Mouse (Mus musculus) fibroblast of lung, adult 2 months (primary cell): Measurements from ENCODE around the gene Kif1a.
"Not testable (repeated sequence)": the region's sequence is repeated elsewhere in the genome, so short reads cannot be mapped to it uniquely, and the experiment has no call there.

Experiments
- DNase-seq: peaks from one replicate; pipeline ENCODE4 v3.0.0-alpha.2; 2011; ENCODE audit warnings: low read depth

Kif1a gene

DNA sequence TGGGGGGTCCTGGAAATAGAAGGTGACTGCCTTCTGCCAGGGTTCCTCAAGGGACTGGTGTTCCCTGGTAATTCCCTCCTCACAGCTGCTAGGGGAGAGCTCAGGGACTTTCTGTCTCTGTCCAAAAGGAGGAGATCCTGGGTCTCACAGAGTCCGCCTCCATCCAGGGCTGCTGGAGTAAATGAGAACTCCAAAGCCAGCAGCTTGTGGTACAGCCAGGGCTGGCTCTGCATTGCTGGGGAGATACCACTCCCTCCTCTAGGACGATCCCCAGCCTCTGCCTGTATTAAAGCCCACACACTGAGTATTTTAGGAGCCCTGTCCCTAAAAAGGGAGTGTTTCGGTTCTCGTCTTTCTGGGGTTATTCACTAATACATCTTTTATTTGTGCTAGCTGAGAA lies 81.1 kb downstream of the Kif1a start:
- DNase-seq, result no peak

DNA sequence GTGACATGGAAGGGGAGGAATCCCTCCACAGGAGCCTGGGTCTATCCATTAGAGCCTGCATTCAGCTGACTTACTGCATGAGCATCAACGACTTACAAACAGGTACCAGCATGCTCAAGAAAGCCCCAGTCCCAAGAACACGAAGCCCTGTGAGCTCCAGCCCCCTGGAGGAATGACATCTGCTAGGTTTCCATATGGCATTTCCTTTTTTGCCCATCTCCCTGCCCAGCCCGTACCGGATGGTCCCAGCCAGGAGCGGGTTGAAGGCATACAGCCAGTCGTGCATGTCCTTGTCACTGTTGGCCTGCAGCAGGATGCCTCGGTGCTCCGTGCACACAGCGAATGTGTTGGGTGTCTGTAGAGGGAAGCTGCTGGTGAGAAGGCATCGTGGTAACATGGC lies 83.0 kb downstream of the Kif1a start:
- DNase-seq, result no peak

DNA sequence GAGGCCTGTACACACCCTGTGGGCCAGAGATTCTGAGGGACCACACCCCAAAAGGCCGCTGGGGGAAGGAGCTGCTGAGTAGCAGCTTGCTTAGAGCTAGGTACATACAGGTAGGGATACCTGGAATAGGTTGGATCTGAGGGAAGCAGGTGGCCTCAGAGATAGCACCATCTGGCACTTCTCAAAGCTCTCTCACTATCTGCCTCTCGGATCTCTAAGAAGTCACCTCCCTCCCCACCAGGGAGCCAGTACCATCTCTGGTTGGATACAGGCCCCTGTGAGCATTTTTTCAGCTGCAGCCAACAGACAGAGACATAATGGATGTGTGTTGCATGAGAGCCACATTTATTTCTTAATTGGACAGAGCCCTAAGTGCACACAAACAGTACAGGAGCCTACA lies 86.6 kb downstream of the Kif1a start:
- DNase-seq, result no peak

DNA sequence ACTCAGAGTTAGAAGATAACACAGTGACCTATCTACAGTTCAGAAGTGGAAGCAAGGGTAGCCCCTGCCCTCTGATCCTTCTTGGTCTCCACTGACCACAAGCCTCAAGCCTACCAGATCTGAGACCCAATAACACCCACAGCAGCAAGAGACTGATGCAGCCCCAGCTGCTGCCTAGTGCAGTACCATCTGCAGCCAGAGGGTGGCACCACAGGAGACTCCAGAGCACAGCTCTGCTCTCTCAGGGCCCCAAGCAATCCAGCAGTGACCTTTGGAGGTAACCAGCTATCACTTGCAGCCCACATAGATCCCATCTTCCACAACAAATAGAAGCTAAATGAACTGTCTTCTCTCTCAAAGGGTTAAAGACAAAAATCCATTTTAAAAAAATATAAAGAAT lies 87.3 kb downstream of the Kif1a start:
- peak; percentile 16 for DNase-seq

DNA sequence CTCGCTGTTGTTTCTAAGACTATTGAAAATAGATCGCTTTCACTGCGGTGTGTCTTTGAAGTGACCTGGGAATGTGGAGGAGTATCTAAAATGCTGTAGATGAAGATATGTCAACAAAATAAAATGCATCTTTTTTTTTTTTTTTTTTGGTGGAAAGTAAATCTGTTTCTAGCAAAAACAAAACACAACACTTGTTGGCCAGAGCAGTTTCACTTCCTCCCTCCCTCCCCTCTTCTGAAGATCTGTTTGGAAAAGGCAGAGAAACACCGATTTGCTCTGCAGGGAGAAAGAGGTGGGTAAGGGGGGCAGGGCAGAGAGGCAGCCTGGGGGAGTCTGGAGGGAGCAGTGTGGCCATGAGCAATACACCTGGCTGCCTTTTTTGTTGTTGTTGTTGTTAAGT lies 88.4 kb downstream of the Kif1a start:
- DNase-seq, result no peak

DNA sequence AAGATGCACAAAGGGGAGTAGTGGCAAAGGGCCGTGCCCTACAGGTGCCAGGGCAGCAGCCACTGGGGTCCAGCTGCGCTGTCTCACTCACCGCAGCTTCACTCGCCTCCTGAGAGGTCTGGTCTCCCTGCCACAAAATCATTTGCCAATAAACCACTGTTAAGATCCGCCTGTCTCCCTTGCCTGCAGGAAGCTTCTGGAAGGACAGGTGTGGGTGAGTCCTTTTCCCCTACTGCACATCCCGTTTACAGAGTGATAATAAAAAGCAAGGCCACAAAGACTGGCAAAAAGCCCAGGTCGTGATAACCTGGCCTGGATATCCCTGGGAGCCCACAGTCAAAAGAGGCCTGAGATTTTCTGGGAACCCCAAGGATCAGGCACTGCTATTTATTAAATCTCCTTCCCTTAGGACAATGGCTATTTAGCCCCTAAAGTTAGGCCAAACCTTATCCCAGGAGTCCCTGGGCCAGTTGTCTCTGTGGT lies 89.6 kb downstream of the Kif1a start:
- DNase-seq, result no peak

DNA sequence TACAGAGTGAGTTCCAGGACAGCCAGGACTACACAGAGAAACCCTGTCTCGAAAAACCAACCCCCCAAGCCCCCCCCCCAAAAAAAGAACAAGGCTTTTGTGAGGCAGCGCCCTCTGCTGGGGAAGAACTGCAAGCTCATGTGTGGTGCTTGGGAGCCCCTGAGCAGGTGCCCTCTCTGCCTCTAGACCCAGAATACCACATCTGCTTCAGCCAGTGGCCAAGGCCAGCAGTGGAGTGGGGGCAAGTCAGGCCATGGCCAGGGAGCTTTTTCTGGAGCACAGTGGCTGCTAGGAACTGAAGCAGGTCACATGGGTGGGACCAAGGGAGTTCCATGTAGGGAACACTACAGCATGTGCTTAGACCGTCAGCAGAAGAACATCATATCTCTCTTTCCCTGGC lies 91.0 kb downstream of the Kif1a start:
- DNase-seq, result no peak

DNA sequence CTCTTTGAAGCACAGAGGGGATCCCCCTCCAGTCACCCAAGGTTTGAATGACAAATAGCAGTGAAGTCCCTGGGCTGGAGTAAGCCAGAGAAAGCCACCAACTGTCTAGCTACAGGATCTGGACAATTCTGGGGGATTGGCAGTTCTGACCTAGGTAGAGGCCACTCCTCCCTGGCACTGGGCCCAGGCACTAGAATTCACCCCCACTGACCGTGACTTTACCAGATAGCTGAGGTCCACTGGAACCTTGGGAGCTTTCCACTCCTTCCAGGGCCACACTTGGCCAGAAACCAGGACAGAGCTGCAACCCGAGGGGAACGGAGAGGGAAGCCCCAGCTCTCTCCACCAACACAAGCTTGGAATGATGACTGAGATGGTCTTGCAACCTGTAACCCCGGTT lies 92.6 kb downstream of the Kif1a start:
- no peak for DNase-seq

DNA sequence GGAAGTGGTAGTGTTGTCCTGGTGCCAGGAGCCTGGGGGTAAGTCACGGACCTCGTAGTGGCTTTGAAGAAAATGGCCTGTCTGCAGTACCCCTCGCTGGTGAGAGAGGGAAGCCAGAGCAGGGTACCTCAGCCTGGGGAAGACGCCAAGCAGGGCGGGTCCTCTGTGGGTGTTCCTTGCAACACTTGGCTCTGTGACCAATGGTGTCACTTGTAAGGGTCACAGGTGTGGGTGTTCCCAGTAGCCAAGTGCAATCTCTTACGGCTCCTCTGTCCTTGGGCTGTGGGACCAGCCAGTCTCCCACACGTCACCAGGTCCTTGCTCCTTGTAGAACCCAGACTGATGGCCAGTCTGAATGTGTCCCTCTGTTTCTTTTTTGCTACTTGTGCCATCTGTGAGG lies 95.7 kb downstream of the Kif1a start, which contains the start of gene Aqp12:
Gene Aqp12, plus strand, starts transcription at position 274 of the 400 bp plus-strand sequence.
- no peak for DNase-seq

DNA sequence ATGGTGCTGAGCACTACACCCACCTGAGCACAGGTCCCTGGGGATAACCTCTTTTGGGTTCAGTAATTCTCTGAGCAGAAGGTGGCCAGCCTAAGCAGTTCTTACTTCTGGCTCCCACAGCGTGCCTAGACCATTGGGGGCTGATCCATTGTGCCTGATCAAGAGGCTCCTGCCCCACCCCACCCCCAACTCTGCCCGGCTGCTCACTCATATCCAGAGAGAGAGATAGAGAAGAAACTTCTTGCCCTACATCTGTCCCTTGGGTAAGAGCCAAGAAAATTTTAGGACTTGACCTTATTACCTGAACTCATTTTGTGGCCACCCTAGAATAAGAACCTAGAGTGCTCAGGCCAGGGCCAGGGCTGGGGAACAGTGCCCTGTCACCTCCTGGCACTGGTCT lies 108.9 kb downstream of the Kif1a start:
- DNase-seq, result no peak

DNA sequence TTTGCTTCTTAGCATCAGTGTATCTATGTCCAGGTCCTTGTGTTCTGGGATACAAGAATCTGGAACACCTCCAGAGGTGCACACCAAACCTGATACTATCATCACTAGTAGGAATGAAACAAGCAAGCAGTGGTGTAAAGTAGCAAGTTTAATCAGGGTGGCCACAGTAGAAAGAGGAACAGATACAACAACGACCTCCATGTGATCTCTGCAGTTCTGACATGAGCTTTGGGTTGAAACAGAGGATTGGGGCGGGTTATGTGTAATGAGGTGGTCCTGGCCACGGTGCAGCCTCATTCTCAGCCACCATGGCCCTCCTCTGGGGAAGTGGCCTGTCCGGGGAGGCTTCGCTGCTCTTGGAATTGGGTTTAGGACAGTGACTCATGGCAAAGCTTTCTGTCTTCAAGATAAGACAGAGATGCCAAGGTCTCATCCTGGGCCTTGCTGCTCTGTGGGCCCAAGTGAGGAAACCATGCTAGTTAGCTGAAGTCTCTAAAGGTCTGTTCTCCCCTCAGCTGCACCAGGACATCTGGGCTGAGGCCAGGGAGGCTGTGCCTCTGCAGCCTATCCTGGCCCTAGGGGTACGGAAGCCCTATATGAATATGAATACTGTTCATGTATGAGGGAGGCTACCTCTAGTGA lies 109.4 kb downstream of the Kif1a start:
- DNase-seq, result no peak

DNA sequence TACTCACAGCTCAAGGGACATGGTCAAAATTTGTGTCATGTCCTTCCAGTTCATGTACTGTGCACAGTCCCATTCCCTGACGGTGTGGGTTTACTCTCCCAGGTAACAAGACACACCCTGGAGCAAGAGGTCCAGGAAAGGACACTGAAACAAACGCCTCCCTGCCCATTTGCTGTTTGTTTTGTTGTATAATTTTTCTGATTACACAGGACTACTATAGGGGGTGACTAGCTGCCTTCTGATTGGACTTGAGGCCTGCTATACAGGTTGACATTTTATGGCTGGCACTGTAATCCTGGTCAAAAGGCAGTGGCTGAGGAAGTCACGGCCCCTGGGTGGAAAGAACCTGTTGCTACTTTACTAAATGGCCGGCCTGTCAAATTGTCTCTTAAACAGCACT lies 111.9 kb downstream of the Kif1a start:
- no peak for DNase-seq

DNA sequence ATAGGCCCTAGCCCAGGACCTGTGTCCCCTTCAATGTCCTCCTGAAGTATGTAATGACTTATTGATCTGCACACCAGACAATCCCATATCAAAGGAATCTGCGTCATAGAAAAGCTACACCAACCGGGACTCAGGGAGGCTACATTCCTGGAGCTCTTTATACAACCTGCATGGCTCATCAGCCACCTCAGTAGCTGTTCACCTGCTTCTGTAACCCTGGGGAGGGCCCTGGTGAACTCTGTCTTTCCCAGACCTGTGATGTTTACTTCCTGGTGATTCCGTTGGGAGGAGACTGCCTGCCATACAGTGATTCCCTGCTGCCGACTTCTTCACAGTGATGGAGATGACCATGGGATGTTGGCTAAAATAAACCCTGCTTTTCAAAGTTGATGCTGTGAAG lies 112.9 kb downstream of the Kif1a start:
- no peak for DNase-seq

DNA sequence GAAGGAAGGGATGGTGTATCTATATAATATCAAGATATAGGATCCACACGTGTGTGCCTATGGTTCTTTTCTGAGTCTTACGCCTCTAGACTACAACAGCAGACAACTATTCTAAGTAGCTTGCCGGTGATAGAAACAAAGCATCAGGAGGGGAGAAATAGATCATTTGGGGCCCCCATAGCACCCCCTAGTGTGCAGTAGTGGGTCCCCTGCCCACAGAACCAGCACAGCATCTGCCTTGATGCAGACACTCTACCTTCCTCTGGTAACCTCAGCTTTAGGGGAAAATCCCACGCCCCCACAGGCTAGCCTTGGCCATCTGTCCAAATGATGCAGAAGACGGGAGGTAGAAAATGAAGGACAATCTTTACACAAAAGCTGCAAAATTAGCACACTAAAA lies 116.8 kb downstream of the Kif1a start:
- no peak for DNase-seq

DNA sequence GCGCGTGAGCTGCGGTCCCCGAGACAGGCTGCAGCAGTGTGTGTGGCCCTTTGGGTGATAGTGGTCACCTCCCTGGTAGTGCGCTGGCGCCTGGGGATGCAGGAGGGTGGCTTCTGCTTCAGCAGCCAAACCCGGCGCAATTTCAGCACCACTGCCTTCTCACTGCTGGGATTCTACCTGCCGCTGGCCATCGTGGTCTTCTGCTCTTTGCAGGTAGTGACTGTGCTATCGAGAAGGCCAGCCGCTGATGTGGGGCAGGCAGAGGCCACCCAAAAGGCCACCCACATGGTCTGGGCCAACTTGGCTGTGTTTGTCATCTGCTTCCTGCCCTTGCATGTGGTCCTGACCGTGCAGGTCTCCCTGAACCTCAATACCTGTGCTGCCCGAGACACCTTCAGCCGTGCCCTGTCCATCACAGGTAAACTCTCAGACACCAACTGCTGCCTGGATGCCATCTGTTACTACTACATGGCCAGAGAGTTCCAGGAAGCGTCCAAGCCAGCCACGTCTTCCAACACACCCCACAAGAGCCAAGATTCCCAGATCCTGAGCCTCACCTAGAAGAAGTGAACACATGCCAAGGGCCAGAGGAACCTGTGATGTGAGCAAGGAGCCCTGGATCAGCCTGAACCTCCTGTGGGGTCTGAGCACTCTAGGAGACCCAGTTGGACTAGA lies 118.7 kb downstream of the Kif1a start:
- DNase-seq, result no peak

DNA sequence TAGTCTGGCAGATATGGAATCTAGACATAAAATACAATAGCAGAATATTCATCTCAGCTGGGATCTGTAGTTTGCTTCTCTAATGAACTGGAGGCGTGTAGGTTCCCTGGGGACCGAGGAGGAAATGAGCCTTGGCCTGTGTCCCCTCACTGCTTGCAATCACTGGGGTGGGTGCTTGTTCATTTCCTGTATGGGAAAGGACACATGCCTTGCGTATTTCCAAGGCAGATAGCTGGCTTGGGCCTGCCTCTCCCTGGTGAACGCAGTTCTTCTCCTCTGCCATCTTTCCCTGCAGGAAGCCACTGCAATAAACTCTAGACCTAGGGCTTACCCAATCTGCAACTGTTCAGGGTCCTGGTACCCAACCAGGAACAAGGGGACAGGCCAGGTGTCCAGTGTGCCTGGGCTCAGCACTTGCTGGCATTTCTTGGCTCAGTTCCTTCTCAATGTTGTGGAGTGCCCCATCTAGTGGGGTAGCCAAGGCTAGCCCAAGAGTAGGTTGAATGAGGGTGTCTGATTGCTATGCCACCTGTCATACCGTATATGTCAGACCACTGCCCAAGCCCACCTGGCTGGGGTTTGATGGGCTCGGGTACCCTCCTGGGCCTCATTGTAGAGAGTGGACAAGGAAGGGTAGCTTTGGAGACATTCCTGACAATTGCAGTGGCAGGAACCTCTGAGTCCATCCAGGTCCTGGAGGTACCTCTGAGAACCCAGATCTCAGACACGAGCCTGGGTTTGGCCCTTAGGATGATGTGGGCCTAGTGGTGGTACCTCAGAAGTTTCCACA lies 120.5 kb downstream of the Kif1a start:
- no peak for DNase-seq

DNA sequence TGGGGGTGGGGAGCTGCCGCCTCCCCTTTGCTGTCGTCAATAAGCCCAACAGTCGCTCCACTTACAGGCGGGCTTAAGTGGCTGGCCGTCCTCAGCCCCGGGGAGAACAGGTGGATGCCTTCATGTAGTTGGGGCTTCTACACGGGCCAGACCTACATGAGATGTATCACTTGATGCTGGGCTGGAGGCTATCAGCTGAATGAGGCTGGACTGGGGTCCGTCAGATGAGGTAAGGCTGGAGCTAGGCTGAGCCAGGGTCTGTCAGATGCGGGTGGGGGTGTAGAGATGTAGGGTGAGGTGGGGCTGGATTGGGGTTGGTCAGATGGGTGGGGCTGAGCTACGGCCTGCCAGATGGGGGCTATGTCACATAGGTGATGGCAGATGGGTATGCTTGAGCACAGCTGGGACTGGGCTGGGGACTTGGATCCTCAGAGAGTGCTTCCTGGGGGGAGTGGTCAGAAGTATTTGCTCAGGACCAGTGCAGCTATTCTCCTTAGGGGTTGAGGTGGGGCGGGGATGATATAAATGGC lies 122.6 kb downstream of the Kif1a start:
- DNase-seq, result no peak

DNA sequence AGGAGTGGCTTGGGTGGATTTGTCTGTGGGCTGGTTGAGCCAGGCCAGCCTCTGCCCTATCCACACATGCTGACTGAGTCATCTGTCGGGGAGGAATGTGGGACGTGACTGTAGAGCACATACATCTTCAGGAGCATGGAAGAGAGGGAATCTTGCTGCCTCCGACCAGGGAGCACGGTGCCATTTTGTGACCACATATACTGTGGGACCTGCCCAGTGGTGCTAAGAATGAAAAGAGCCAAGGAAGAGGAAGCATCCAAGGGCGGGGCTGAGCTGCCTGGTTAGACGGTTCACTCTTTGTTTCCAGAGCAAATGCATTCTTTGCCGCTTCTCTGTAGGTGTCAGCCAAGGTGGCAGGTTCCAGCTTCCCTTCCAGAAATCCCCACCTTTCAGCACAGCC lies 123.1 kb downstream of the Kif1a start:
- DNase-seq, result no peak

DNA sequence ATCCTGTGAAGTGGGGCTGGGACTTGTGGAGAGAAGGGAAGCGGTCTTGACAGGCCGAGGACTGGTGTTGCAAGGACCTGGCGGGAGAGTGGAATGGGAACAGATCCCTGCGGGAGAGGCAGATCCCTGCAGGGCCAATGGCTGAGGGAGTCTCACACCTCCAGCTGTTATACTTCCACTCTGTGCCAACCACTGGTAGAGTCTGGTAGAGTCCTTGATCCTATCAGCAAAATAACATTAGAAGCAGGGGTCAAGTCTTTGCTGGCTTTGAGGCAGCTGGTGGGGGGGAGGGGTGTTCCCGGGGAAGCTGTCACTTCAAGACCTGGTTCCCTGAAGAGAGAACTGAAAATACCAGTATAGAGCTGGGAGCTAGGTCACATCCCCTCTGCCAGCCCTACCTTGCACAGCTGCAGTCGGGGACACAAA lies 125.6 kb downstream of the Kif1a start:
- DNase-seq, result no peak

DNA sequence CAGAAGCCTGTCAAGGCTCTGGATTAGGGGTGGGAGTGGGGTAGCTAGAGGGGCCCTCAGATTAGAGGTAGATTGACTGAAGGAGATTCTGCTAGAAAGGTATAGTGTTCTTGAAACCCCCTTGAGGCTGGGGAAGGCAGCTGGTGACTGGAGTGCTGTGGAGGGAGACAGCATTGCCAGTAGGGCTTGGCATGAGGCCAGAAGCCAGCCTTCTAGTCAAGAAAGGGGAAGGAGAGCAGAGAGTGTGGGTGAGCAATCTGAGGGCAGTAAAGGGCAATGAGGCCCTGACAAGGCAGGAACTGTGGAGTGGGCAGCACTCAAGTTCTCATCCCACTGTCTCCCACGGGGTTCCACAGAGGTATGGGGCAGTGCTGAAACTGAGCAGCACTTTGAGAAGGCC lies 128.9 kb downstream of the Kif1a start:
- no peak for DNase-seq

DNA sequence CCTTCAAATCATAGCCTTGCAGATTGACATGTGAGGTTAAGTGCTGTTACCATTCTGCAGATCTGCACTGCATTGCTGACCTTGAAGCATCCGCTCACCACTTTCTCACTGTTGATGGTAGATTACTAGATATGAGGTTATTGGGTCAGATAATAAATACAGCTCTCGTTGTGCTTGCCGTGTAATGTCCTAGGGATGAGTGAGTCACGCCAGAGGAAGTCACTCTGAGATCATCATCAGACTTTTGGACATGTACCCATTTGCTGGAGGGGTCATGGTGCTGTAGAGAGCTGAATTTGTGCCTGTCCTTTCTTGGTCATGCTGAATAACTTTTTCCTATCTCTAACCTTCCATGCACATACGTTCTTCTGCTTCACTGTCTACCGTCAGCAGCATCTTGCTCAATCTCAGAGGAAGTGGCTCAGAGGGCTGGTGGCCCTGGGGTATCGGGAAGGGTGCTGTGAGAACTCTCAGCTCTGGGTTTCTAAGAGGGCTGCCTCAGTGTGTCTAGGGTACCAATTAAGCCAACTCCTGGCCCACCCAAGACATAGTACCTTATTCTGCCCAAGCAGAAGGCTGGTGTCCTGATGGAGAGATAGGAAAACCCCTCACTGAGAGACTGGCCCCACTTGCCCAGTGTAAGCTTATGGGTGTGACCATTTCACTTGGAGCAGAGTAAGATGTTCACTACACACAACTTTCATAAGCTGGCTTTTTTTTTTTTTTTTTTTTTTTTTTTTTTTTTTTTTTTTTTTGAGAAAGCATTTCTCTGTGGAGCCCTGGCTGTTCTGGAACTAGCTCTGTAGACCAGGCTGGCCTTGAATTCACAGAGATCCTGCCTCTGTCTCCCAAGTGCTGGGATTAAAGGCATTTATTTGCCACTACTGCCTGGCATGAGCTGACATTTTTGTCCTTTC lies 129.6 kb downstream of the Kif1a start:
- no peak for DNase-seq

DNA sequence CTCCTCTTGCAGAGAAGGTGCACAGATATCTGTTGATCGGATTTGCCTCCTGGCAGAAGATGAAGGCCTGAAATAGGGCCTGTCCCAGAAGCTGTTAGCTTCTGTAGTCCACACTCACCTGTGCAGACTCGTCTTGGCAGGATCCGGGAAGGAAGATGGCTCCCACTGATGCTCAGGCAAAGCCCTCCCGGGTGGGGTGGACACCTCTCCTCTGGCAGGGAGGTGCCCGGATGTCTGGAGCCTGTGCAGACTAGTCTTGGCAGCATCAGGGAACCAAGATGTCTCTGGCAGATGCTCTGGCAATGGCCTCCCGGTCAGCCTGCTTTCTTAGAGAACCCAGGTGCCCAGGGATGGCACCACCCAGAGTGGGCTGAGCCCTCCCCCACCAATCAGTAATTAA lies 131.0 kb downstream of the Kif1a start:
- not testable (repeated sequence) for DNase-seq
